Mouse (Mus musculus) small intestine, adult 2 months (tissue): ENCODE data around the gene Baiap2l2.

Experiments used
- CTCF ChIP-seq: fragments of 200-500 bp; IDR thresholded peaks from 2 replicates; pipeline ENCODE4 v1.5.1; 2012; ENCODE audit warnings: low read depth, mild to moderate bottlenecking, control low read depth, inconsistent platforms, low read length, moderate library complexity, mixed read lengths; ENCODE audit not compliant: insufficient replicate concordance, insufficient read length; ENCODE audit errors: extremely low read depth
- POLR2A ChIP-seq: fragments of 200-500 bp; IDR thresholded peaks from 2 replicates; pipeline ENCODE4 v1.6.1; 2012; ENCODE audit warnings: low read depth, mild to moderate bottlenecking, control low read depth, inconsistent platforms, low read length, moderate library complexity

GRCm38 (mm10) chr15:79263726-79264125, 21.6 kb downstream of the Baiap2l2 start:
- TF ChIP-seq CTCF (no peak), POLR2A (no peak)
